Mouse (Mus musculus): ENCODE results near the gene Fam53b.

The Fam53b gene

DNA sequence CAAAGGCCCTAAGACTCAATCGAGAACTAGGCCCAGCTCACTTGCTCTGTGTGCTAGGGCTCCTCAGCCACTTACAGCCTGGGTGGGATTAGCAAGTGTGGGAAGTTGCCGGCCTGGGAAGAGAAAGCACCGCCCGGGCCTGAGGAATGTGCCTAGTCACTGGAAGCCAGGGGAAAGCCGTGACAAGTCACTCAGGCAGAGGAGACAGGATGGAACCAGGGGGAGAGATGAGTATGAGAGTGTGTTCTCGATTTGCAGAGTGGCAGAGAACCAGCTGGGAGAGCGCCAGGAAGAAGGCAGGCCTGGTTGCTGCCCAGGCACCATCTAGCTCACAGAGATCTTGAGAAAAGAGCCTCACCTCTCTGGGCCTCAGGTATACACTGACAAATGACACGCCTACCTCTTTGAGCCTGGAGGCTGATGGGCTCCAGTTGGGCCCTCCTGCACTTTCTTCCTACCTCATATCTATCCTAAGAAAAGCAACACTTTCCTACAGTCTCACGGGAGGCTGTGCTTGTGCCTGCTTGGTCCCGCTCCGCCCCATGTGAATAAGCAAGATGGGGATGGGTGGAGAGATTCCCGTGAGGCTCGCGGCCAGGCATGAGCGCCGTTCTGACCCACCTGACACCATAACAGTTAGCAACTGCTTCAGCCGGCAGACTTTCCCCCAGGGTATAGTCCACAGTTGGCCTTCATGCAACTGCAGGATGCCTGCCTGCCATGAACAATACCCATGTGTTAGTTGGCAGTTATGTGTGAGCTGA, 77.4 kb downstream of the Fam53b start:
- DNase-seq (ENCODE audit: inconsistent ontology term) = peak; percentile 89

DNA sequence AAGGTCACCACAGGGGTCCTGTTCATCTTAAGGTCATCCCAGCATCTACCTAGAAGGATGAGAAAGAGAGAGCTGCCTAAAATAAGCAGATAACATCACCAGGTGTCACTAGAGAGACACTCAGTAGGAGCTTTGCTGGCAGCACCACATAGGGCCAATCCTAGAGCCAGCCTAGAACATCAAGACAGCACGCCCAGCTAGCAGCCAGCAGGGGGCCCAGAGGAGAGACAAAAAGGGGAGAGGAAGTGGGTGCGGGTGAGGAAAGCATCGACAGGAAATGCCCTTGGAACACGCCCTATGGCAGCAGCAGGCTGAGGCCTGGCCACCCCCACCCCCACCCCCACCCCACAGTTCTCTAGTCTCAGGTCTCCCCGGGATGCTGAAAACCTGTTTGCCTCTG, 78.5 kb downstream of the Fam53b start:
- no peak for DNase-seq (ENCODE audit: inconsistent ontology term)

DNA sequence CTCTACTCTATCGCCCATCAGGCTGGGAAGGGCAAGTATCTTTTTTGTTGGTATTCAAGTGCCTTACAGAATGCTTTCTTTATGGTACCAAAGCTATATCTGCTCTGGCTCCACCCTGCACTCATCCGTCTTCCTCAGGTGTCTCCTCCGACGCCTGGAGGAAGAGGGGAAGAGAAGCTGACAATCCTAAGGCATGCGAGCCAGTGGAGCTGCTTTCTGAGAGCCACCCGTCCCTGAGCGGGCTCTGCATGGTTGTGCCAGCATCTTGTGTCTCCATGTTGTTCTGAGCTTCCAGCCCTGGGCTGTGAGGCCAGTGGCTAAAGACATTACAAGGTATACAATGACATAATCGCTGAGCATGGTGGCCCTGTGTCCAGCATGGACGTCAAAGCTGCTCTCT, 79.5 kb downstream of the Fam53b start:
- no peak for DNase-seq (ENCODE audit: inconsistent ontology term)

DNA sequence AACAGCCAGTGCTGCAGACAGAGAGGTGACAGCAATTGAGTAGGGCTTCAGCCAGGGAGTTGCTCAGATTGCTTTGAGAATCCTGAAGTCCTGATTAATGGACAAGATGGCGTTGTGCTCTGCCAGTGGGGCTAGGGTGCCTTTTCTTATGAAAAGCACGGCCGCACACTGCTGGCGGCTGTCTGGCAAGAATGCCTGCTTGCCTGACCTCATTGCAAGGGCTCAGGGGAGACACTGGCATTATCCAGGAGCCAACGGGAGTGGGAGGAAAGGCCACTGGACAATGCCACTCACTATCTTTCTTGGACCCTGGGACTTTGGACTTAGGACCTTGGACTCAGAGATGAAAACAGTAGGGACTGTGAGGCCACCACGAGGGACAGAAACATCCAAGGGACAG, 80.2 kb downstream of the Fam53b start:
- DNase-seq (ENCODE audit: inconsistent ontology term) = no peak

DNA sequence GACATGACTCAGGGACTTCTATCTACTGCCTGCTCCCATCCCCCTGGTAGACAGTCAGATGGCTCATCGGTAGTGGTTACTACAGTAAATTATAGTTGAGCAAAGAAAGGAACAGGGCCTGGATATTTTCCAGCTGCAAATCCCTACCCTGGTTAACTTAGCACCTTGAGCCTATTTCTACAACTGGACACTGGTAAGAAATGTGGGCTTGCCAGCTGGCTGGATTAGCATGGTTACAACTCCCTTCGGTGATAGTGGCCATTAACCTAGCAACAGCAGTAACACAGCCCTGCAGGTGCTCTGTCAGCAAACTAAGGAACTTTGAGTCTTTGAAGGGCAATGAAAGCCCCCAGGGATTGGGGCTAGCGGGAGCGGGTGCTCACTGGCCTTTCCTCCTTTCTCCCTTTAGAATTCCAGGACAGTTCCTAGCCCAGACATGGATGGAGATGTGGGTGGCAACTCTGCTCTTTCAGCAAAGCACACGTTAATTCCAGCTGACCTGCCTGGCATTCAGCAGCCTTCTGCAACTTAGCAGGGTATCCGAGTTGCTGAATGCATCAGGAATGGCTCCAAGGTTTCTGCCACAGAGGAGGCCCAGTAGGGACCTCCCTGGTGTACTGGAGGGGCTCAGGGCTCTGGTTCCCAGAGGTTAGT, 81.4 kb downstream of the Fam53b start:
- peak; percentile 78 for DNase-seq (ENCODE audit: inconsistent ontology term)

DNA sequence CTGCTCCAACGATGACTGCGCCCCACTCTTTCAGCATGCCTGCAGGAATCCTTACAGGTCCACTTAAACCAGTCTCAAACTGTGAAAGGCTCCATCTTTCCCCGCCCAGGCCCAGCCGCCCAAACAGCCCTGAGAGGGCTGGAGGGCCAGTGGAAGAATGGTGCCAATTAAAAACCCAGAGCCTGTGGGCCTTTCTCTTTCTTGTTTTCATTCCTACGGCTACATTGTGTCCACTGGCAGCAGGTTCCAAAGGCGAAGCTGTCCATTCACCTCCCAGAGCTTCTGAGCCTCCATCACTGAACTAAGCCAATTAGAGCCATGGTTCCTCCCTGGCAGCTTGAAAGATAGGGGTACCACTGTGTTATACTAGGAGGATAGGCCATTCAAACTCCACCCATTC, 82.1 kb downstream of the Fam53b start:
- DNase-seq (ENCODE audit: inconsistent ontology term) = peak; percentile 61

DNA sequence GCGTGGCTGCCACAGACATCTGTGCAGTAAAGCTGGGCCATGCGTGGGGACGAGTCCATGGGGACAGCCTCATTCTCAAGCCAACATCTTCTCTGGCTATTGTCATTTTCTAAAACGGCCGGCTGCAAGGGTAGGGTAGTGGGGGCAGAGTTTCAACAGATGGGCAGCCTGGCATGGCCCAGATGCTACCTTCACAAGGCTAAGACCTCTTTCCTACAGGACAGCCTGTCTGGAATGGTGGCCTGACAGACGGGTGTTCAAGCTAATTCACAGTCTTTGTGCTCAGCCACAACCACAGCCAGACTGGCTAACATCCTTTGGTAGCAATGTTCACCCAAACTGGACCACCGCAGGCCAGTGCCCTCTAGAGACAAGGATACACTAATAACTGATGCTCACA, 83.2 kb downstream of the Fam53b start:
- DNase-seq (ENCODE audit: inconsistent ontology term) = no peak

DNA sequence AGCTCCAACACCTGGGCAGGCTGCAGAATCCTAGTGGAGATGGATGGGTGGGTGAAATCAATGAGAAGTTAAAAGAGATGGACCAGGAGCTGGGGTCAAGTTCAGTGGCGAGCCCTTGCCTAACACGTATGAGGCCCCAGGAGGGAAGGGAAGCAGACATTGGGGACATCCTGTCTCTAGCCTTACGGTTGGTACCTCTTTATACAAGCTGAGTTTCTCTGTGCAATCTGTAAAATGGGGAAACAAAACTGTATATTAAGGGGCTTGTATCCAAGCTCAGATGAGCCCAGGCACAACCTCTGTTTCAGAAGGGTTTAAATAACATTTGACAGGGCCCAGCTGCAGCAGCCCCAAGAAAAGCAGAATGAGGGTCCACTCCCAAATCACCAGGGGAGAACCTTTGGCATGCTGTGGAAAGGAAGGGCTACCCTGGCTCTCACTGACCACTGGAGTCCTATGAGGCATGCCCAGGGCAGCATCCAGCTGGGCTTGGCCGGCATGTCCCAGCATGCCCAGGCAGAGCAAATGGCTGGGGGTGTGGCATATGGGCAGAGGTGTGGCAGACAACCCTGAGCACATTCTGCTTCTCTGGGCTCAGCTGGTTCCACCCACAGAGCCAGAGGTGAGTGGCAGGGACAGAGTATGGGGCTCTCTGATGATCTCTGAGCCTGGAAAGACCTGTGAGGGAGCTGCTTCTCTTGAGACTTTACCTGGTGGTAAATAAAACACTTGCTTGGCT, 84.4 kb downstream of the Fam53b start:
- peak; percentile 63 for DNase-seq (ENCODE audit: inconsistent ontology term)

DNA sequence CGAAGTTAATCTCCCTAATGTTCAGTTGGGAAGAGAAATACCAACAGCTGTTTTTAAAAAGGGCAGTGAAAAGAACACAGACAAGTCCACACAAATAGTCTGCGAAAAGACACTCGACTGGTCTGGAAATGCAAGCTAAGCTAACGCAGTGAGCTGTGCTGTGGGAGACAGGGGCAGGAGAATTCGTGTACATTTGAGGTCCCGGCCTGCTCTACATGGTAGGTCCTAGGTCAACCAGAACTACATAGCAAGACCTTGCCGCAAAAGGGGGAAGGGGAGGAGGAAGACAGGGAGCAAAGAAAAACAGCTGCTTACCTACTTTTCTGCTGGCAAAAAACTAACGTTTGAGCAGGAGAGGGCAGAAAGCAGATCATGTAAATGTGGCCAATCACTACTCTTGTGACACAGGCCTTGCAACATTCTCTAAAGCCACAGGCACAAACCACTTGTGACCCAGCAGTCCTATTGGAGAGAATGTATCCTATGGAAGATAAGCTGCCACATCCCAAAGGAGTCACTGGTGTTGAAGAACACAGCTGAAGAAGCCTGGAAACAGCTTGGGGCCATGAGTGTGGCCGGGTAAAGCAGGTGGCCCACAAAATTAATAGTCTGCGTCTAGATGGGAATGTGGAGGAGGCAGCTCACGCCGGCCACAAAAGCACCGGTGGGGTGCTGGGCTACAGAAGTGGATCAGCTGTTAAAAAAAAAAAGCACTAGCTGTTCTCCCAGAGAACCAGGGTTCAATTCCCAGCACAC, 87.4 kb downstream of the Fam53b start:
- DNase-seq (ENCODE audit: inconsistent ontology term) = no peak

DNA sequence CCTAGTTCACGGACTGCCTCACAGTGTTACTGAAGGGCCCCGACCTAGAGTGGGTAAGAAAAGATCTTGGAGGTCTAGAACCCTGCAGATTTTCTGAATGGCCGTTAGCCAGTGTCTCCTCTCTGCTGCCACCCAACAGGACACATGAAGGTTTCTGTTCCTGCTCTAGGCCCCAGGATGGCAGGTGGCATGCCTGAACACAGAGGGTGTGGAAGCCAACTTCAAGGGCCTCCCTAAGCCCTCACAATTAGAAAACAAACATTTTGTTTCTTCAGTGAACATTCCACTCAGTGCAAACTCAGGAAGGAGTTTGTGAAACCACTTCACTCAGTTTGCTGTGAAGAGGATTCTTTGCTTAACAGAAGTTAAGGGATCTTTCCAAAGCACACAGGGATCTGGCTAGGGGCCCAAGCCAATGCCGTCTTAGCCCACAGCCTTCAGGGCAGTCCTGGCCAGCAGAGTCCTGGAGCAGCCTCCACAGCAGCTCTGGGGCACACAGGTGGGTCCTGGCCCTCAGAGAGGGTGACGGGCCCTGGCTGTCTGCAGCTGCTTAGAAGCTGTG, 89.1 kb downstream of the Fam53b start:
- DNase-seq (ENCODE audit: inconsistent ontology term) = no peak

DNA sequence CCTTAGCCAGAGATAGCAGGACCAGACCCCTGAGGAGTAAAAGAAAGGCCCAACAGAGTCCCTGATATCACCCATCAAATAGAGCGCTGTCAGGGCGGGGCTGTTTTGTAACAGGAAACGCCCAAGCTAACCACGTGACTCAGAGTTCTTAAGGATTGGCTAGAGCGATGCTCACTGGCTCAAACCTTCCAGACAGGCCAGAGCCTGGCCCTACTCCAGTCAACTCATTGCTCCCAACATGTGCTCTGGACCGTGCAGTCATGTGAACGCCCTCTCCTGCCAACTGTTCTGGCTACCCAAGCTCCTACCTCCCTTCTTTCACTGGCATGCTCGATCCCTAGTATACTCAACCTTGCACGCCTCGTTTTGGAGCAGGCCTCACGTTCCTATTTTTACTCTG, 89.8 kb downstream of the Fam53b start:
- peak; percentile 84 for DNase-seq (ENCODE audit: inconsistent ontology term)

DNA sequence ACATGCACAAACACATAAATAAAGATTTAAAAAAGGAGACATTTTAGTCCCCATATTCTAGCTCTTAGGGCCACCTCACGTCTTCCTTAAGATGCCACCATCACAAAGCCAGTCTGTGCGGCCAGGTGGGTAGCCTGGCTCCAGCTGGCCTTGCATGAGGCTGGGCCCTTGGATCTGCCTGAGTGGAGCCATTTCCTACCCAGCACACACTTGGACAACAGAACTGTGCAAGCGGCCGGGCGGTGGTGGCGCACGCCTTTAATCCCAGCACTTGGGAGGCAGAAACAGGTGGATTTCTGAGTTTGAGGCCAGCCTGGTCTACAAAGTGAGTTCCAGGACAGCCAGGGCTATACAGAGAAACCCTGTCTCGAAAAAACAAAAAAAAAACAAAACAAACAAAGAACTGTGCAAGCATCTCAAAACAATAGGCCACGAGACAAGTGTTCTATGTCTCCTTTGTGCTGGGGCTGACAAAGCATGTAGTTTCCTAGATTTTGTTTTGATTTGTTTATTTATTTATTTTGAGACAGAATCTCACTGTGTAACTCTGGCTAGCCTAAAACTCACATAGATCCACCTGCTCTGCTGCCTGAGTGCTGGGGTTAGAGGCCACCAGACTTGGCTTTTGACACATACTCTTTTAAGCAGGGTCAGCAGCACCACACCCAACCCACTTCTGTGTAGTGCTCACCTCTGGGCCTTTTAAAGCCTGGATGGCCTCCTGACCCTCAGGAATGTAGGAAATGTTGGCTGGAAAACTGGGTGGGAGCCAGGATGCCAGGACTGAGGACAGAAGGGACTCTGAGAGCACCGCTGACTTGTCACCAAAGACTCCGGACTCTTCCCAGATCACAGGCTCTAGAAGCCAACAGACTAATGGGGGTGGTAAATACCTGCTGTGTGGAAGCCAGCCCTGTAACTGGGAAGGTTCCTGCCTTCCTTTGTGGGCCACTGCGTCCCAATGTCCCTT, 91.0 kb downstream of the Fam53b start:
- DNase-seq (ENCODE audit: inconsistent ontology term) = peak; percentile 71

DNA sequence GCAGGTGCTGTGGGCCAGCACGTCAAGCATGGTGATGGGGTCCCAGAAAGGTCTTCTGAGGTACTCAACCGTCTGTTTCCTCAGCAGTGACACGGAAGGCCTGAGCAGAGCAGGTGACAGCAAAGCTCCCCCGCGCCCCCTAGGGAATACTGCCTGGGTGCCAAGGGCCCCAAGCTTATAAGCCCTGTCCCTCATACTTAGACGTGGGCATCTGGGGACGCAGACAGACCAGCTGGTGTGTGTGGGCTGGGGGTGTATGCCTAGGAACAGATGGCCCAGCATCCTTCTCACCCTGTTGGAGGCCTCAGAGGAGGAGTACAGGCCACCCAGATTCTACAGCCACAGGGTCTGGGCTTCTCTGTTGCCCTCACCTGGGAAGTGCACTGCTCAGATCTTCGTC, 93.1 kb downstream of the Fam53b start:
- DNase-seq (ENCODE audit: inconsistent ontology term) = no peak

DNA sequence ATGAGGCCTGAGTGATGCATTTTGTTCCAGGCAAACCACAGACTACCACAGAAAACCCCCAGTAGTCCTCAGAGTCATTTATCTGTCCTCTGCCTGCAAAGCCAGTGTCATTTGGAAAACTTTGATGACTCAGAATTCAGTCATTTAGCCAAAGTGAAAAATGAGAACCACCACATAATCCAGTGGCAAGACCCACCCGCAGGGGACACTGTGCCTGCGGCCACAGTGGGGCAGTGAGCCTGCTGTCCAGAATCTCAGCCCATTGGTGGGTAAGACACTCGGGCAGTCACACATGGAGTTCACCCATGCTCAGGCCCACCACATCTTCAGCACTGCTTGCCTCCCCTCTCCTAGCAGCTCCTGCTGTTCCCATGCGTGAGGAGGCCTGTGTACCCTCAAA, 94.1 kb downstream of the Fam53b start:
- peak; percentile 64 for DNase-seq (ENCODE audit: inconsistent ontology term)

DNA sequence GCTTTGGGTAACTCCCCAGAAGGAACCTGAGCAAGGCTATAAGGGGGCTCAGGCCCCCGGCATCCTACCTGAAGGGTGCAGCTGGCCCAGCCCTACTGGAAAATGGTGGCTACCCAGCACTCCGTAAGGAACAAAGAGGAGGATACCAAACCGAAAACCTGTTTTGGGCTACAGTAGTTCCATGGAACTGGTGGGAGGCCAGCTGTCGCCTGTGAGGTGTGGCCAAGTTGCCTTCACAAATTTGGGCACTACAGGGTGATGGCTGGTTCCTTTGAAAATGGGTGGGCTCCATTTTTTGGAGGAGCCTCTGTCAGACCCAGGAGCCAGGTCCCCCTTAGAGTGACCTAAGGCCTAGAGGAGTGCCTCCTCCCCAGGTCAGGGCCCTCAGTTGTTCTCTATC, 98.4 kb downstream of the Fam53b start:
- DNase-seq (ENCODE audit: inconsistent ontology term) = no peak

DNA sequence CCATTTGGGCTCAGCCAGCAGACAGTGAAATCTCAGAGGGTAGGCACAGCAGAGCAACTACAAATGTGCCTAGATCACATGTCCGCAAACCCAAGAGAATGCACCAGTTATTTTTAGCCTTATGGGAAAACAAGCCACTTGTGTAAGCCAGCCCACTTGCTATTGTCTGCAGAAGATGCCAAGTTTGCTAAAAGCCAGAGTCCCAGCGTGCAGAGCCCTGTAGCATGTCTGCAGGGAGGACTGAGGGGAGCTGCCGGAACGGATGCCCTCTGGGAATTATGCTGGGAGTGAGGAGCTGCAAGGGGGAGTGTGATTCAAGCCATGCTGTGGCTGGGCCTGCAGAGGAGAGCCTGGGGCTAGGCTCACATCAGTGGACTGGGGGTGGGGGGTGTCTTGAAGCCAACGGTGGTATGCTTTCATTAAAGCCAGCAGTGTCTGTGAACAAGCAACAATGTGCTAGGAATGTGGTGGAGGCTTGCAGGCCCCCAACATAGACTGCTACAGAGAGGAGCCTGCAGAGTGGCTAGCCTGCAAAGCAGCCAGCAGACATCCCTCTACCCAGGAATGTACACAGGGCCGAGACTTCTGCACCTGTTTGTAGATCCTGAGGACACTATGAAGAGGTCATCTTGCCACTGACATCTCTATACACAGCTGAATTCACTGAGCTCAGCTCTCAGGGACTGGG, 99.3 kb downstream of the Fam53b start:
- DNase-seq (ENCODE audit: inconsistent ontology term) = peak; percentile 88

DNA sequence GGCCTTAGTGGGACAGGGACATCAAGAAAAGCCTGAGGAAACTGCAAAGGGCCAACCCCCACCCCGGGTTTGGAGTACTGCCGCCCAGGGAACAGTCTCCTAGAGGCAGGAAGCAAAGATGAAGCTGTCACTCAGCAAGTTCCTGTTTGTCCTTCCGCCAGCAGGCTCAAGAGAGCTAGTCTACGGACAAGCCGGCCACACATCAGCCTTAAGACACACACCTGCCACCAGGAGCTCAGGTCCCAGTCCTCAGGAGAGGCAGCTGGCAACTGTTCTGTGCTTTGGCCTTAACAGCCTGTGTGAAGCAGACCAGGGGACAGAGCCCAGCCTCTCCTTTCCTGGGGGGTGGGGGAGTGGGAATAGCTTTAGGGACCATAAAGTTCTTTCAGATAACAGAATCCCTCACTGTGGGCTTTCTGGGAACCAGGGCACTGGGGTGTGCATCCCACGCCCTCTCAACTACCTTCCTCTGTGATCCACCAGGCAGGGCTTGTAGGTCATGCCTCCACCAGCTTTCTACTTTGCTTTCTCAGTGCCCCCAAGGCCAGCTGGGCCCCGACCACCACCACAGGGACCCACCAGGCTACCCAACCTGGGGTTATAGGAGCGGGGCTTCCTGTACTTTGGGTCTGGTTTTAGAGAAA, 100.1 kb downstream of the Fam53b start:
- DNase-seq (ENCODE audit: inconsistent ontology term) = no peak

DNA sequence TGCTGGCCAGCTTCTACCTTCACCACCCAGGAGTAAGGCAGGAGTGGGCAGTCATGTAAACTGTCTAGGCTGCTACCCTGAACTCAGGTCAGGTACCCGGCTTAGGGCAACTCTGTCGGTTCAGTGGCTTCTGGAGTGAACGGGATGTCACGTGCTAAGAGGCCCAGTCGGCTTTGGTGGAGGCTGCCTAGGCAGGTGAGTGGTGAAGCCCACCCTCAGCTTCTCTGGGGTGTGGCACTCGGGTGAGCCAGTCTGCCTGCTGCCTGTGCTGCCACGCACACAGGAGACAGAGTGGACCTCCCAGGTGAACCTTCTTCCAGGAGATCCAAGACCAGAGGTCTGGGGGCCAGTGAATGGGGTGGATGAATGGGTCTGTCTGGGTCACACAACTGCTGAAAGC, 100.7 kb downstream of the Fam53b start:
- no peak for DNase-seq (ENCODE audit: inconsistent ontology term)

DNA sequence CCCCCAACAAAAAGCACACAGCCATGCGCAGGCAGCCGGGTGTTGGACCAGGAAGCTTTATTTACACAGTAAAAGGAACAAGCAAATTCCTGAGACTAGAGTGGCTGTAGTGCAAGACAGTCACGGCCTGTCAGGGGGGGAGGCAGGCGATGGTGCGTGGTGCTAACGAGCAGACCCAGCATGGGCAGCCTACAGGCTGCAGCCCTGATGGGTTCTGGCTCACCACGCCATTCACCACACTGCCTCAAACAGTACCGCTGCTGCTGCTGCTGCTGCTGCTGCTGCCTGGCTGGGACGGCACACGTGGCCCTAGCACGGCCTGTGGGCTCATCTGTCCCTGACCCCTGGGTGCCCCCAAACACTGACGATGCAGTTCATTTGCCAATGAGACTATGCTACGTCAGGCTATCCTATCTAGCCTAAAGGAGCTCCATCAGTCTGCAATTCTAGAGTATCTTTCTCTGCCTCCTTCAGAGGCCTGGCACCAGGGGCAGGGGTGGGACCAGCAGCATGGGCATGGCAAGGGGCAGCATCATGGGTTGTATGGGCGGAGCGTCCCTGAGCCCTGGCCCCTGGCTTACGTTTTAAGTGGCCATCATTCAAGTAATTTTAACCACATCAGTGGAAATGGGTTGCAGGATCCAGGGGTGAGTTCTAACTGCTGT, 101.5 kb downstream of the Fam53b start:
- DNase-seq (ENCODE audit: inconsistent ontology term) = peak; percentile 57
